Mouse (Mus musculus) liver, embryonic 15.5 days (tissue): ENCODE measurements at regions not wholly inside any gene's neighbourhood (a gene's known extent, or its start where the extent isn't known, plus 50 kb on each side); places are given as distances from the start of the nearest gene placed in this dataset.

ENCODE experiments used
- ATAC-seq: fragments of 200-750 bp; cut with Nextera tagmentation; 2 replicates; pipeline ENCODE4 v1.8.0; 2017; ENCODE audit warnings: moderate number of reproducible peaks, mild to moderate bottlenecking, moderate library complexity; ENCODE audit not compliant: insufficient read depth
- H3K27ac ChIP-seq: fragments of 300-500 bp; sonication (generic); replicated peaks from 2 replicates; pipeline ENCODE4 v1.5.1; 2015; ENCODE audit warnings: mild to moderate bottlenecking, inconsistent platforms
- H3K27me3 ChIP-seq: fragments of 300-500 bp; sonication (generic); 2 replicates; pipeline ENCODE4 v1.6.1; 2015; ENCODE audit warnings: mild to moderate bottlenecking, inconsistent platforms
- H3K36me3 ChIP-seq: fragments of 300-500 bp; sonication (generic); replicated peaks from 2 replicates; pipeline ENCODE4 v1.6.1; 2015; ENCODE audit warnings: moderate library complexity, mild to moderate bottlenecking, inconsistent platforms
- H3K4me1 ChIP-seq: fragments of 300-500 bp; sonication (generic); replicated peaks from 2 replicates; pipeline ENCODE4 v1.6.1; 2015; ENCODE audit warnings: inconsistent platforms
- H3K4me2 ChIP-seq: fragments of 300-500 bp; sonication (generic); 2 replicates; pipeline ENCODE4 v1.6.1; 2015; ENCODE audit warnings: moderate library complexity, mild to moderate bottlenecking, inconsistent platforms
- H3K4me3 ChIP-seq: fragments of 300-500 bp; sonication (generic); replicated peaks from 2 replicates; pipeline ENCODE4 v1.5.1; 2015; ENCODE audit warnings: mild to moderate bottlenecking, inconsistent platforms
- H3K9ac ChIP-seq: fragments of 300-500 bp; sonication (generic); 2 replicates; pipeline ENCODE4 v1.6.1; 2015; ENCODE audit warnings: moderate library complexity, mild to moderate bottlenecking, inconsistent platforms
- H3K9me3 ChIP-seq: fragments of 300-500 bp; sonication (generic); replicated peaks from 2 replicates; pipeline ENCODE4 v1.6.1; 2016; ENCODE audit warnings: inconsistent platforms
- WGBS: fragments of 180-500 bp; shearing (Covaris S2); methylation state at CpG from one replicate; pipeline ENCODE4 v1.1.7; 2015; ENCODE audit warnings: mixed read lengths; ENCODE audit not compliant: insufficient replicate concordance; 5-methylcytosine and 5-hydroxymethylcytosine counted together

DNA sequence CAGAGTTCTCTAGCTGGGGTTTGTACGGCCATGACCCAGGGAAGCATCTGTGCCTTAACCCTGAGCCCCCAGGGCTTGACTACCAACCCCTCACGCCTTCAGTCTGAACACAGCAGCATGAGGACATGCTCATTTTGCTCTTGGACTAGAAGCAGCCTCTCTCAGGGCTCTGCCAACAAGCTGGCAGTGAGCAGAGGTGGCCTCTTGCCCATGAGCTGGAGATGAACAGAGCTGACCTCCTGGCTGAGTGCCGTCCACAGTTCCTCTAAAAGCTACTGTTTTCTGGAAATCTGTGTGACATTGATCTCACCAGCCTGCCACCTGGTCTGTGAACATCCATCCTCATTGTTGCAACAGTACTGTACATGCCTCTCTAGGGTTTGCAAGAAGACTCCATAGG lies 267.7 kb upstream of the Shh start:
- no peak overlapping the region for H3K27ac ChIP-seq
- H3K9me3 ChIP-seq, result no peaks in the 10 kb centered on the region
- 61% methylated on average over 3 of the region's 3 CpGs for WGBS
- H3K9ac ChIP-seq, result no peak overlapping the region
- no peak overlapping the region for H3K4me3 ChIP-seq
- H3K36me3 ChIP-seq, result no peaks in the 10 kb centered on the region
- ATAC-seq, result no peak
- H3K27me3 ChIP-seq, result no peaks in the 10 kb centered on the region
- no peak overlapping the region for H3K4me2 ChIP-seq
- H3K4me1 ChIP-seq, result no peaks in the 10 kb centered on the region

DNA sequence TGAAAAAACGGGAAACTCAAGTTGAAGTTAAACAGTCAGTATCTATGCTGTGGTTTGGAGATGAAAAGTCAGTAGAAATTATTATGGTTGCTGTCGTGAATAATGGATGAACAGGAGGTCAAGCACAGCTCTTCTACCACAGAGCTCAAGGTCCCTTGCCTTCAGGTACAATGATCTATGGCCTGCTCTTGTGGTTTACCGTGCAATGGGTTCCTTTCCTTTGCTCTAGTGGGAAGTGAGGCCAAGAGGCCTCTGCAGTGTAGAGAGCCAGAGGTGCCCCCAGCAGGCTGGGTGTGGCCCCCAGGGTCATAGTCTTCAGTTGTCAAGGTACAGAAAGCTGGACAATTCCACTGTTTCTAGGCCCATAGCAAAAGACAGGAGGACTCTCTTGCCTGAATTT lies 255.0 kb upstream of the Shh start:
- Histone ChIP-seq H3K9me3 (no peaks in the 10 kb centered on the region), H3K36me3 (no peaks in the 10 kb centered on the region), H3K4me3 (no peak overlapping the region), H3K27ac (no peak overlapping the region), H3K27me3 (no peaks in the 10 kb centered on the region), H3K9ac (no peak overlapping the region), H3K4me1 (no peaks in the 10 kb centered on the region), H3K4me2 (no peak overlapping the region)
- WGBS, result 40% methylated on average over 3 of the region's 3 CpGs
- ATAC-seq, result no peak

DNA sequence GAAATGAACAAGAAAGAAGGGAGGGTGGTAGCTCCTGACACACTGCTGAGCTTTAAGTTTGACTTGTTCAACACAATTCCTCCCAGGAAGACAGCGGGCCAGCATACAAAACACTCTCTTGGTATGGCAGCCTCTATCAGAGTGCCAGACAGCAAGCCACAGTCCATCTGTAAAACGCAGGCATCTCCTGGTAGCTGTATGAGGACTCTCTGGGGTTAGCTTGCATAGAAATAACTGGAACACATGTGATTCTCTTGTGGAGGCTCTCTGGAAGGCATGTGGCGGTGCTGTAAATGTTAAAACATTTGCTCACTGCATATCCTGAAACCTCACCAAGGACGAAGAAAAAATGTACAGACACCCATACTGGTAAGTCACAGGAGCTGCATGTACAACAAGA lies 247.9 kb upstream of the Shh start:
- no peak for ATAC-seq
- 66% methylated on average over 4 of the region's 4 CpGs for WGBS
- H3K4me1 ChIP-seq, result no peaks in the 10 kb centered on the region
- no peaks in the 10 kb centered on the region for H3K9me3 ChIP-seq
- H3K27me3 ChIP-seq, result no peaks in the 10 kb centered on the region
- no peak overlapping the region for H3K27ac ChIP-seq
- no peak overlapping the region for H3K4me2 ChIP-seq
- H3K4me3 ChIP-seq, result no peak overlapping the region
- no peaks in the 10 kb centered on the region for H3K36me3 ChIP-seq
- no peak overlapping the region for H3K9ac ChIP-seq

GRCm38 (mm10) chr5:28710517-28710916 lies 243.5 kb upstream of the Shh start:
- Histone ChIP-seq H3K4me3 (no peak overlapping the region), H3K4me2 (no peak overlapping the region), H3K9ac (no peak overlapping the region), H3K27ac (no peak overlapping the region), H3K4me1 (no peaks in the 10 kb centered on the region), H3K36me3 (no peaks in the 10 kb centered on the region), H3K9me3 (no peaks in the 10 kb centered on the region), H3K27me3 (no peaks in the 10 kb centered on the region)
- ATAC-seq, result no peak
- WGBS, result 33% methylated on average over 4 of the region's 4 CpGs

DNA sequence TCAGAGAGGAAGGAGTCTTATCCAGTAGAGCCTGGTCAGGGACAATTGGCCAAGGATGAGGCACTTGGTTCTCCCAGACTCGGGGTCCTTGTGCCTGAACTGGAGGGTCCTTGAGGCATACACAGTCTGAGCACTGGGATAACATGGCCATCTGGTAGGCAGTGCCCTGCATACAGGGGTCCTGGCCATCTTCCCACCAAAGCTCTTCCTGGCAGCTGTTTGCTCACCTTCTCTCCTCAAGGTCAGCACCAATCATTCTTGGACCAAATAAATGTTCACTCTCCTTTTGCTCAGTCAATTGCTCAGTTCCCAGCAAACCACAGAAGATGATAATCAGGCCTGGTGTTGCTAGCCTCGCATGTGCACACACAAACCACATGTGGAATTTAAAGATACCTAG lies 242.6 kb upstream of the Shh start:
- no peak overlapping the region for H3K4me3 ChIP-seq
- no peak overlapping the region for H3K9ac ChIP-seq
- ATAC-seq, result no peak
- H3K27me3 ChIP-seq, result no peaks in the 10 kb centered on the region
- no peak overlapping the region for H3K27ac ChIP-seq
- WGBS, result 28% methylated on average over 2 of the region's 2 CpGs
- H3K36me3 ChIP-seq, result no peaks in the 10 kb centered on the region
- no peak overlapping the region for H3K4me2 ChIP-seq
- no peaks in the 10 kb centered on the region for H3K4me1 ChIP-seq
- no peaks in the 10 kb centered on the region for H3K9me3 ChIP-seq

DNA sequence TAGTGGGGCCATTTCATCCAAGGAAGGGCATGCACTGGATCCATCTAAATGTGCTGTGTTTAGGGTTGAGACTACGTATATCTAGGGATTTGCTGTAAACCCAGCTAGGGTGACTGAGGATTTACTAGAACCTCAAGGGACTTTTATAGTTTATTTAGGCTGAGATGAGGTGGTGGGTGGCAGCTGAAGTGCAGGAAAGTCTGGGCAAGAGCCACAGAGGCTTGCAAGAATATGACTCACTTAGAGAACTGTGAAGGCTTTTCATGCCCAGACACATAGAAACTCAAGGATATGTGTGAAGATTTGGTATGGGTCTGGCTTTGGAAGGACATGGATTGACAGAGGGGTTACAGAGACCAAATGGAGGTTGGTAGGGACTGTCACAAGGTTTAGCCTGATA lies 237.3 kb upstream of the Shh start:
- no peaks in the 10 kb centered on the region for H3K4me1 ChIP-seq
- H3K4me3 ChIP-seq, result no peak overlapping the region
- H3K36me3 ChIP-seq, result no peaks in the 10 kb centered on the region
- no peak overlapping the region for H3K4me2 ChIP-seq
- WGBS, result 64% methylated on average over 1 of the region's 1 CpGs
- no peak overlapping the region for H3K9ac ChIP-seq
- ATAC-seq, result no peak
- H3K27ac ChIP-seq, result no peak overlapping the region
- no peaks in the 10 kb centered on the region for H3K27me3 ChIP-seq
- H3K9me3 ChIP-seq, result no peaks in the 10 kb centered on the region

DNA sequence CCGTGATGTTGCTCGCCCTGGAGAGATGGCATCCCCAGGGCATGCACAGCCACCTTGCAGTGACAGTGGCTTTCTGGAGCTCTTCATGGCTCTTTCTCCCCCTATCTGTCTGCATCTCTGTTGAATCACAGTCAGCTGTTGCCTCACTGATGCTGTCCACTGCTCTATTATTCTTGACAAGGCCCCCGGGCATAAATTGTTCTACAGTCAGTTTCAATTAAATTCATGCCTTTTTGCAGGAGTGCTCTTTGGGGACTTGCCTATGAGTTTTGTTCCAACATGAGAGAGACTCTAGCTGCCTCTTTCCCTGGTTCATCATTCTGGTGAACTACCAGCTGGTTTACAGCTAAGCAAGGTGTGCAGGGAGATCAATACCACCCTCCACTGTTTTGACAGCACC lies 229.9 kb upstream of the Shh start:
- WGBS, result 65% methylated on average over 3 of the region's 3 CpGs
- H3K4me1 ChIP-seq, result no peaks in the 10 kb centered on the region
- H3K4me3 ChIP-seq, result no peak overlapping the region
- ATAC-seq, result no peak
- H3K36me3 ChIP-seq, result no peaks in the 10 kb centered on the region
- no peak overlapping the region for H3K9ac ChIP-seq
- H3K27me3 ChIP-seq, result no peaks in the 10 kb centered on the region
- no peak overlapping the region for H3K4me2 ChIP-seq
- no peaks in the 10 kb centered on the region for H3K9me3 ChIP-seq
- no peak overlapping the region for H3K27ac ChIP-seq

DNA sequence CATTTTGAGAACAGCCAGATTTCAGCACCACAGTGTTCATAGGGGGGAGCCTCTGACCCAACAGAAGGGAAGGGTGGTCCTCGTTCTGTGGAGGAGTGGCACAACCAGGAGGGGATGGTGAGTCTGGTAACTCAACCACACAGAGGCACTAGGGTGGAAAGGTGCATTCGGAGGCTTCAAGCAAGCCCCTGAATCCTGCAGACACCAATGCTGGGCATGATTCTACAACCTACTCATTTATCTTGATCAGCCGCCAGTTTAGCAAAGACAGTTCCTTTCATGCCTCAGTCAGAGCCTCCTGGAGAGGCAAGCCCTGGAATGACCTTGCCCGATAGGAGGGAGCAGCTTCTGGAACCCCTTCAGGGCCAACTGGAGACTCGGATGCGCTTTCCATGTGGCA lies 223.1 kb upstream of the Shh start:
- Histone ChIP-seq H3K27me3 (no peaks in the 10 kb centered on the region), H3K4me2 (no peak overlapping the region), H3K4me1 (no peaks in the 10 kb centered on the region), H3K4me3 (no peak overlapping the region), H3K27ac (no peak overlapping the region), H3K9ac (no peak overlapping the region), H3K36me3 (no peaks in the 10 kb centered on the region), H3K9me3 (no peaks in the 10 kb centered on the region)
- WGBS, result 49% methylated on average over 6 of the region's 6 CpGs
- ATAC-seq, result no peak

- 48% methylated on average over 2 of the region's 2 CpGs for WGBS
- ATAC-seq, result no peak
- H3K4me1 ChIP-seq, result no peaks in the 10 kb centered on the region
Observed at GRCm38 (mm10) chr5:28689651-28690050, 222.6 kb upstream of the Shh start.

DNA sequence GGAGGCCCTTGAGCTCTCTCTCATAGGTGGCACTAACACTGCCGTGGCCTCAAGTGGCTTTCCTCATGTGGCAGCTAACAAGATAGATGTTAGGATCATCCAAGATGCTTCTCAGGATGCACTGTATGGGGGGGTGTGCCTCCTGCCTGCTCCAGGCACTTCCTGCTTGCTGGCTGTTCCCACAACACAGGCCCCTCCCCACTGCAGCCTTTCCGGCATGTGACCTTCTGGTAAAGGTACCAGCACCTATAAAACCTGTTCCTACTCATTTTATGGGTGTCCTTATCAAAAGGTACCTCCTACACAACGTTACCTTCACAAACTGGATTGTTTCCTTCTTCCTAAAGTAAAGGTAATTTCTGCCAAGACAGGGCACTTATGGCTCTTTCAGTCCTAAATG lies 222.1 kb upstream of the Shh start:
- Histone ChIP-seq H3K9ac (no peak overlapping the region), H3K27me3 (no peaks in the 10 kb centered on the region), H3K4me1 (no peaks in the 10 kb centered on the region), H3K9me3 (no peaks in the 10 kb centered on the region), H3K4me2 (no peak overlapping the region), H3K36me3 (no peaks in the 10 kb centered on the region), H3K27ac (no peak overlapping the region), H3K4me3 (no peak overlapping the region)
- WGBS, result 48% methylated on average over 3 of the region's 3 CpGs
- no peak for ATAC-seq

More at GRCm38 (mm10) chr5:28689651-28690050, 222.6 kb upstream of the Shh start:
- no peaks in the 10 kb centered on the region for H3K36me3 ChIP-seq
- no peak overlapping the region for H3K27ac ChIP-seq
- no peaks in the 10 kb centered on the region for H3K27me3 ChIP-seq
- no peak overlapping the region for H3K4me2 ChIP-seq
- no peaks in the 10 kb centered on the region for H3K9me3 ChIP-seq
- H3K4me3 ChIP-seq, result no peak overlapping the region
- H3K9ac ChIP-seq, result no peak overlapping the region

DNA sequence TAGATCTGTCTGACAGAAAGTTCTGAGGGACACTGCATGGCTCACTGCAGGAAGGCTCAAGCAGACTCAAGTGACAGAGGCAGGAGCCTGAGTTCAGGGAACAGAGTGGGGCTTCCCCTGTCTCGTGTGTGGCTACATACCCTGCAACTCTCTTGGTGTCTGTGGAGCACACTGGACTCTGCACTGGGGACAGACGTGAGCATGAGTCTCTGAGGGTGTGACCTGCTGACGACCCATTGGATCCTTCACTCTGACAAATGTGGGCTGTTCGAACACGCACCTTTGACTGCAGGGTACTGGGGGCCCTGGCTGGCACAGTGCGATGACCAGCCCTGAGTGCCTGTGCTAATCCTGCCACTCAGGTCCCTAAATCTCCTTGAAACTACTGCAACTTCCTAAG lies 215.8 kb upstream of the Shh start:
- 57% methylated on average over 6 of the region's 6 CpGs for WGBS
- Histone ChIP-seq H3K4me1 (no peaks in the 10 kb centered on the region), H3K27ac (no peak overlapping the region), H3K4me3 (no peak overlapping the region), H3K9ac (no peak overlapping the region), H3K27me3 (no peaks in the 10 kb centered on the region), H3K9me3 (no peaks in the 10 kb centered on the region), H3K36me3 (no peaks in the 10 kb centered on the region), H3K4me2 (no peak overlapping the region)
- no peak for ATAC-seq

GRCm38 (mm10) chr5:28680311-28680710 lies 213.3 kb upstream of the Shh start:
- H3K9me3 ChIP-seq, result no peaks in the 10 kb centered on the region
- H3K9ac ChIP-seq, result no peak overlapping the region
- H3K4me3 ChIP-seq, result no peak overlapping the region
- H3K27me3 ChIP-seq, result no peaks in the 10 kb centered on the region
- no peaks in the 10 kb centered on the region for H3K36me3 ChIP-seq
- no peak for ATAC-seq
- H3K4me1 ChIP-seq, result no peaks in the 10 kb centered on the region
- no peak overlapping the region for H3K4me2 ChIP-seq
- no peak overlapping the region for H3K27ac ChIP-seq
- 75% methylated on average over 1 of the region's 1 CpGs for WGBS
